In genomic region chr9:102181810-102182490, GRCm38 (mm10) we compare ENCODE assay signal across 14 mouse cellular contexts.
DNase-seq lines count a peak whose midpoint lies in the region; ATAC-seq and TF ChIP-seq lines count a peak whose summit lies in the region.
"Had no signal": no experiment of that assay in that cellular context is flagged by ENCODE, and none has a peak within 500 bp of the region (broad histone marks: within the 10 kb centered on the region; RNA-seq: fewer than 3 reads in every experiment).

No protein-coding gene starts in this region.

- peaks cover 76% of the 10 kb centered on the region for H3K27me3 ChIP-seq in forebrain, embryonic 12.5 days
- H3K27me3 ChIP-seq in hindbrain, embryonic 16.5 days (replicated peaks; ENCODE audit: control insufficient read depth, insufficient read depth, low read length): no peaks in the 10 kb centered on the region
- H3K27me3 ChIP-seq in neural tube, embryonic 15.5 days (replicated peaks): 0 out of 2 replicates have a peak, but pooled peaks cover 8% of the 10 kb centered on the region
- H3K27me3 ChIP-seq: kidney, embryonic 15.5 days; liver, embryonic 15.5 days; stomach, embryonic 15.5 days had no signal

- no peaks in the 10 kb centered on the region for H3K36me3 ChIP-seq in forebrain, embryonic 12.5 days (replicated peaks)
- H3K36me3 ChIP-seq in hindbrain, embryonic 16.5 days (ENCODE audit: control insufficient read depth, insufficient read depth, low read length): no peaks in the 10 kb centered on the region
- no peaks in the 10 kb centered on the region for H3K36me3 ChIP-seq in neural tube, embryonic 15.5 days
- H3K36me3 ChIP-seq: kidney, embryonic 15.5 days; liver, embryonic 15.5 days; stomach, embryonic 15.5 days had no signal

- H3K4me3 ChIP-seq in left cerebral cortex, adult 2 months: no peak overlapping the region
- H3K4me3 ChIP-seq in forebrain, embryonic 12.5 days (replicated peaks): no peak overlapping the region
- H3K4me3 ChIP-seq in hindbrain, embryonic 16.5 days (ENCODE audit: low read length): no peak overlapping the region
- no peak overlapping the region for H3K4me3 ChIP-seq in neural tube, embryonic 15.5 days (replicated peaks)
- H3K4me3 ChIP-seq: kidney, embryonic 15.5 days; liver, embryonic 15.5 days; stomach, embryonic 15.5 days had no signal

- no peak overlapping the region; the same call in 1 of the 2 replicates for H3K9ac ChIP-seq in forebrain, embryonic 12.5 days
- no peak overlapping the region for H3K9ac ChIP-seq in hindbrain, embryonic 16.5 days (ENCODE audit: low read depth, low read length)
- no peak overlapping the region for H3K9ac ChIP-seq in neural tube, embryonic 15.5 days (replicated peaks)
- H3K9ac ChIP-seq: kidney, embryonic 15.5 days; liver, embryonic 15.5 days; stomach, embryonic 15.5 days had no signal

- 0 out of 2 replicates have a peak overlapping the region, but pooled peaks have one; percentile 36 for H3K27ac ChIP-seq in left cerebral cortex, adult 2 months
- peak overlapping the region; percentile 61 for H3K27ac ChIP-seq in forebrain, embryonic 12.5 days
- peak overlapping the region; percentile 39; the same call in 1 of the 2 replicates for H3K27ac ChIP-seq in hindbrain, embryonic 16.5 days (ENCODE audit: low read depth, low read length)
- peak overlapping the region; percentile 48; the same call in 1 of the 2 replicates for H3K27ac ChIP-seq in neural tube, embryonic 15.5 days (replicated peaks)
- H3K27ac ChIP-seq: kidney, embryonic 15.5 days; liver, embryonic 15.5 days; stomach, embryonic 15.5 days had no signal

- ATAC-seq in forebrain, embryonic 12.5 days (ENCODE audit: low FRiP score): peak; percentile 85
- ATAC-seq in hindbrain, embryonic 16.5 days: peak; percentile 70
- peak; percentile 35; the same call in 1 of the 2 replicates for ATAC-seq in neural tube, embryonic 15.5 days (ENCODE audit: low FRiP score)
- ATAC-seq in monocyte, adult 5-6 weeks (replicated peaks; ENCODE audit: insufficient number of reproducible peaks, low FRiP score, low TSS enrichment, poor library complexity, severe bottlenecking): no peak
- ATAC-seq: CD4-positive, CD25-positive, alpha-beta regulatory T cell, adult 4 months had no signal

- TF ChIP-seq CTCF in left cerebral cortex, adult 2 months (IDR thresholded peaks at IDR 0.05): no peak

- peak overlapping the region; percentile 17; the same call in 1 of the 2 replicates for H3K4me2 ChIP-seq in forebrain, embryonic 12.5 days
- no peak overlapping the region for H3K4me2 ChIP-seq in hindbrain, embryonic 16.5 days (ENCODE audit: low read length)
- H3K4me2 ChIP-seq in neural tube, embryonic 15.5 days: no peak overlapping the region
- H3K4me2 ChIP-seq: kidney, embryonic 15.5 days; liver, embryonic 15.5 days; stomach, embryonic 15.5 days had no signal

- no peak for DNase-seq in left cerebral cortex, adult 2 months (ENCODE audit: extremely low spot score in 1 of 2, low spot score in 2 of 2)
- no peak for DNase-seq in left cerebral cortex, postnatal 36 days (ENCODE audit: low spot score in 2 of 2)
- DNase-seq in ovary, postnatal 10 days (ENCODE audit: low spot score): no peak
- no peak for DNase-seq in thymus, adult 18-20 months
- DNase-seq: embryo, embryonic 11 days; heart, adult 11 months had no signal

- H3K9me3 ChIP-seq in forebrain, embryonic 12.5 days: no peaks in the 10 kb centered on the region
- no peaks in the 10 kb centered on the region for H3K9me3 ChIP-seq in hindbrain, embryonic 16.5 days (ENCODE audit: control insufficient read depth, low read length)
- H3K9me3 ChIP-seq in neural tube, embryonic 15.5 days (replicated peaks): no peaks in the 10 kb centered on the region
- H3K9me3 ChIP-seq: kidney, embryonic 15.5 days; liver, embryonic 15.5 days; stomach, embryonic 15.5 days had no signal

- peaks cover 53% of the 10 kb centered on the region for H3K4me1 ChIP-seq in forebrain, embryonic 12.5 days
- peaks cover 13% of the 10 kb centered on the region for H3K4me1 ChIP-seq in hindbrain, embryonic 16.5 days (ENCODE audit: control insufficient read depth, insufficient read depth, low read depth, low read length)
- peaks cover 24% of the 10 kb centered on the region for H3K4me1 ChIP-seq in neural tube, embryonic 15.5 days
- H3K4me1 ChIP-seq: liver, embryonic 15.5 days had no signal

- intact Hi-C loops in left cerebral cortex, adult 2 months (cut with DNase I): no loop called here
- intact Hi-C loops in left cerebral cortex, postnatal 36 days (cut with DNase I): no loop called here

- WGBS in forebrain, embryonic 12.5 days: 18% methylated on average over 10 of the region's 10 CpGs
- WGBS in hindbrain, embryonic 16.5 days: 41% methylated on average over 10 of the region's 10 CpGs
- 50% methylated on average over 10 of the region's 10 CpGs for WGBS in neural tube, embryonic 15.5 days
